Mouse (Mus musculus): ENCODE data around the gene Agfg1. TPM values are rescaled to one million over a fixed set of nuclear protein-coding genes. Genes with fewer than 3 reads are reported as not detected.

Gene Agfg1
- polyA plus RNA-seq (2012; ENCODE audit: insufficient read depth, insufficient read length, missing spikeins) = 24.7 and 26.5 TPM in 2 replicates

DNA sequence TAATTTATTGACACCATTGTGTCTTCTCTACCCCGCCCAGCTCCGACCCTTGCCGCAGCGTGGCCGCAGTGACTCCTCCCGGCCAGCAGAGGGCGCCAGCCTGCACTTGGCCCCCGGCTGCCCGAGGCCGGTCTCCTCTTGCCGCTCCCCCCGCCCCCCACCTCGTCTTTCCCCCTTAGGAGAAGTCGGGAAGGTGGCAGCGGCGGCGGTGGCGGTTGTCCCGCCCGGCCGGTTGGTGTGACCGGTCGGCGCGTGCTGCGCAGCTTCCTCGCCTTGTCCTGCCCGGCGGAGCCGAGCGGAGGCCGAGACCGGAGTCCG, at the start of gene Agfg1:
Agfg1 (plus strand) TSS at position 188 of the 318 bp plus-strand sequence.
- H3K4me1 ChIP-seq (ENCODE audit: control insufficient read depth, insufficient read depth, insufficient read length, low read length) = peaks cover 16% of the 10 kb centered on the region
- peak within 1 kb of the TSS; percentile 82 for H3K27ac ChIP-seq (replicated peaks; ENCODE audit: low read depth, low read length)
- H3K4me3 ChIP-seq (ENCODE audit: insufficient read depth, low read depth, low read length) = peak within 1 kb of the TSS; percentile 94

DNA sequence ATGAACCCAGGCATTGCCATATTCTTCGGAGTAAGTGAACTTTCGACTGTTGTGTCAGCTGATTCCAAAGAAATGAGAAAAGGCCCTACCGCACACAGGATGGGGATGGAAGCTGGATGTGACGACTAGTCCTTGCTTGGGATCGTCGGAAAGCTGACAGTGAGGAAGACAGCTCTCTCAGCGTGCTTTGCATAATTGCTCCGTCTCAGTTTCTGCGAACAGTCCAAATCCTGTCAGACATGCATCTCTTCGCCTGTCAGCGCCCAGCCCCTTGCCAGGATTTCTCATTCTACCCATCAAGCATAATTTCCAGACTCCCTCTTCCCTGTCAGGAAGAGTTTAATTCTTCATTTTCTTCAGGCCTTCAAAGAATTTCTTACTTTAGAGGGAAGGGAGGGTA, 48.2 kb upstream of the Agfg1 start:
- no peak overlapping the region for H3K4me3 ChIP-seq (ENCODE audit: insufficient read depth, low read depth, low read length)
- no peaks in the 10 kb centered on the region for H3K4me1 ChIP-seq (ENCODE audit: control insufficient read depth, insufficient read depth, insufficient read length, low read length)
- no peak overlapping the region for H3K27ac ChIP-seq (replicated peaks; ENCODE audit: low read depth, low read length)

DNA sequence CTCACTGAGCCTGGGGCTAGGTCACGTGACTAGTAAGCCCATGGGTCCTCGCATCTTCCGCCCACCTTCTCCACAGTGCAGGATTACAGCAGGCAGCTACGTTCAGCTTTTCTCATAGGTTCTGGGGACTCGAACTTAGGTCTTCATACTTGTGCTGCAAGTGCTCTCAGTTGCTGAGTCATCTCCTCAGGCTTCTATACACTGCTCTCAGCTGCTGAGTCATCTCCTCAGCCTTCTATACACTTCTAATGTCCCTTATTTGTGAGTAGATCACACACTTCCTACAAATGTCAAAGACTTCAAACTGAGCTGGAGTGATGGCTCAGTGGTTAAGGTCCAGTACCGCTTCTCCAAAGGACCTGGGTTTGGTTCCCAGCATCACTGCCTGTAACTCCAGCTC, 47.0 kb upstream of the Agfg1 start:
- H3K27ac ChIP-seq (replicated peaks; ENCODE audit: low read depth, low read length) = no peak overlapping the region
- H3K4me1 ChIP-seq (ENCODE audit: control insufficient read depth, insufficient read depth, insufficient read length, low read length) = no peaks in the 10 kb centered on the region
- no peak overlapping the region for H3K4me3 ChIP-seq (ENCODE audit: insufficient read depth, low read depth, low read length)

DNA sequence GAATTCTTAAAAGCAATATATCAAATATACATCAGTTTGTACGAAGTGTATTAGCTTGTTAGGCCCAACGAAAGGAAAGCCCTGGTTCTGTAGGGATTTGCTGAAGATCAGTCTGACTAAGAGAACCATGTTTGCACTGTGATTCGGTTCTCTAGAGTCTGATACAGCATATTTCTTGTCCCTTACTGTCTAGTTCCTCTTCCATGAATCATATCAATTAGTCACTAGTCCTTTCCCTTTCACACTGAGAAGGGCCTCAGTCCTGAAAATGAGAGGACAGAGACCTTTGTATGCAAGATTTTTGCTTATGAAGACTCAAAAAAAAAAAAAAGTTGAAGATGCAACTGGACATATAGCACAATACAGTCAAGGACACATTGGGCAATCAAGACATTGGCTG, 46.2 kb upstream of the Agfg1 start:
- Histone ChIP-seq H3K4me1 (ENCODE audit: control insufficient read depth, insufficient read depth, insufficient read length, low read length) (no peaks in the 10 kb centered on the region), H3K4me3 (ENCODE audit: insufficient read depth, low read depth, low read length) (no peak overlapping the region), H3K27ac (replicated peaks; ENCODE audit: low read depth, low read length) (no peak overlapping the region)

DNA sequence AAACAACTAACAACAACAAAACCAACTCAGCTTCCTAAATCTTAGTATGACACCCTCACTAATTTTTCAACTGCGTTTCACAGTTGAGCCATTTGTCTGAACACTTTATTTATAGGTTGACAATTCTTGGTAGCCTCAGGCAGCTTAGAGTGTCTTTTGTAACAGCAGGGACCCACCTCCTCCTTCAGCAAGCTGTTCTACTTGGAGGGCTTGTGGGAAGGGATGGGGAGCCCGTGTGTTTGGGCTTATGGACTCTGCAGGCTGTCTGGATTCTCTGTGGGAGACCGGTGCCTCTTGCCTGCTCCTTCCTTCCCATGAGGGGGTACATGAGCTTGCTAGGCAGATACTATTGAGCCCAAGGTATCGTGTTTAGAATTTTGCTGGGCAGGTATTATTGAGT, 45.3 kb upstream of the Agfg1 start:
- no peak overlapping the region for H3K27ac ChIP-seq (replicated peaks; ENCODE audit: low read depth, low read length)
- H3K4me1 ChIP-seq (ENCODE audit: control insufficient read depth, insufficient read depth, insufficient read length, low read length) = no peaks in the 10 kb centered on the region
- H3K4me3 ChIP-seq (ENCODE audit: insufficient read depth, low read depth, low read length) = no peak overlapping the region

DNA sequence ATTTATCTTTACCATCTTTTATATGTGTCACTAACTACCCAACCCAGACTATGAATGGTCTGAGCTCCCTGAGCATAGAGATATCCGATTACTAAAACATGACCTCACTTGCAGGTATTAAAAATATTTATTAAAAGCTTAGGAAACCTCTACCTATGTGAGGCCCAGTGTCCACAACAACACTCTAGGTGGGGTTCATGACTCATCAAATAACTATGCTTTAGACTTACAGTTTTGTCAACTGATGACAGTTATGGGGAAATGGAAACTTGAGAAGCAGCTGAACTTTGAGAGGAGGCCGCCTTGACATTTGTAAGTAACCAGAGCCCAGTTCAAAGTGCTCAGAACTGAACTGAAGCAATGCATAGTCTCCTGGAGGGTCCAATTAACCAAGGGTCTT, 44.1 kb upstream of the Agfg1 start:
- no peak overlapping the region for H3K27ac ChIP-seq (replicated peaks; ENCODE audit: low read depth, low read length)

DNA sequence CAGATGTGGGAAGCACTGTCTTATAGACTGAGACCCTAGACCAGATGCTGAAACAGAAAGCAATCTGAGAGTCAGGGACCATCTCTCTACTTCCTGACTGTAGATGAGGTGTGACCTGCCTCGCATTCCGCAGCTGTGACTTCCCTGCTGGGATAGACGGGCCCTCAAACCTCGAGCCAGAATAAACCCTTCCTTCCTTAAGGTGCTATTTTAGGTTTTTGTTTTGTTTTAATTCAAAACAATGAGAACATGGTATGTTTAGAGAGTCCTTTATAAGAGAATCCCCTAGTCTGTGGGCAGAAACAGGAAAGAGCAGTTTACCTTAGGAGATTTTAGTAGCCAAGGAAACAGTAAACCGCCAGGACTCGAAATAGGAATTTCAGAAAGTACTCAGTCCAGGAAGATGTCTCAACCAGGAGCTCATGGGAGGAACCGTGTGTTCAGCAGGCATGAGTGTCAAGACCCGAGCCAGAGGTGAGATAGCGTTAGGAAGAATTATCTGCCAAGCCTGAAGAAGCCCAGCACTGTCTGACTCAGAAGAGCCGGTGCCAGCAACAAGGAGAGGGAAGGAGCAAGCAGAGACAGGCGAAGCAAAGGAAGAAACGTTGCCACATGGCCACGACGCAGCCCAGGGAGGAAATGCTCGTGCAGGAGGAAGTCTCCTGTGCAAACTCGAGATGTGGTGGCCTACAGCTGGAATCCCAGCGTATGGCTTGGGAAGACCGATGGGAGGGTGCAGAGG, 43.4 kb upstream of the Agfg1 start:
- H3K4me1 ChIP-seq (ENCODE audit: control insufficient read depth, insufficient read depth, insufficient read length, low read length) = no peaks in the 10 kb centered on the region
- no peak overlapping the region for H3K27ac ChIP-seq (replicated peaks; ENCODE audit: low read depth, low read length)

More for the DNA sequence above, 44.1 kb upstream of the Agfg1 start:
- H3K4me3 ChIP-seq (ENCODE audit: insufficient read depth, low read depth, low read length) = no peak overlapping the region
- H3K4me1 ChIP-seq (ENCODE audit: control insufficient read depth, insufficient read depth, insufficient read length, low read length) = no peaks in the 10 kb centered on the region

DNA sequence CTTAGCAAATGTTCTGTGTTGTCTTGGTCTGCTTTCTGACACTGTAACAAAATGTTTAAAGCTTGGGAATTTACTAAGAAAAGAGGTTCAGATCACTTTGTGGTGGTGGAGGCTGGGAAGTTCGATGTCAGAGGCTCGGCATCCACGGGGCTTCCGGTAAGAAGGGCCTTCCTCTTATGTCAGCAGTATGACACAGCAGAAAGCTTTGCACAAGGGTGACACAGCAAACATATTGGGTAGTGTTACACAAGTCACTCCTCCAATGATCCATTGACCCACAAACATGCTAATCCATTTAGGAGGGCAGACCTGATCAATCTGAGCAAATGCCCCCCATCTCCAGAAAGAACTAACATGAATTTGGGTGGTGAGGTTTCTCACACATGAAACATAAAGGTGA, 42.2 kb upstream of the Agfg1 start:
- no peak overlapping the region for H3K4me3 ChIP-seq (ENCODE audit: insufficient read depth, low read depth, low read length)
- H3K4me1 ChIP-seq (ENCODE audit: control insufficient read depth, insufficient read depth, insufficient read length, low read length) = no peaks in the 10 kb centered on the region
- no peak overlapping the region for H3K27ac ChIP-seq (replicated peaks; ENCODE audit: low read depth, low read length)

More for the DNA sequence above, 43.4 kb upstream of the Agfg1 start:
- no peak overlapping the region for H3K4me3 ChIP-seq (ENCODE audit: insufficient read depth, low read depth, low read length)

DNA sequence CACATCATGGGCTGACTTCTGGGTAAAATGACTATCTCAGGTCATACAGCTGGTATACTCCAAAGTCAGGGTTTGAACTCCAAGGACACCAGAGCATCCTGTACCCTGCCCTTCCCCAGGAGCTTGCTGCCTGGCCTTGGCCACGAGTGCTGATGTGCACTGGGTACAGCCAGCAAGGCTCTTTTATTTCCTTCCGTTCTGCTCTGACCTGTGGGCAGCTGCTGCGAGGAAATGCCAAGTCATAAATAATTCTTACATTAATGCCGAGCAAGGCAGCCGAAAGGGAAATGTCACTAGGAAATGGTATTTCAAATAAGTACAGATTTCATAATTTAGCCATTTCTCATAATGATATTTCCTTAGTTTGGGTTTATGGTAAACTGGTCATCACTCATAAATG, 41.0 kb upstream of the Agfg1 start:
- Histone ChIP-seq H3K4me3 (ENCODE audit: insufficient read depth, low read depth, low read length) (no peak overlapping the region), H3K27ac (replicated peaks; ENCODE audit: low read depth, low read length) (no peak overlapping the region), H3K4me1 (ENCODE audit: control insufficient read depth, insufficient read depth, insufficient read length, low read length) (no peaks in the 10 kb centered on the region)

DNA sequence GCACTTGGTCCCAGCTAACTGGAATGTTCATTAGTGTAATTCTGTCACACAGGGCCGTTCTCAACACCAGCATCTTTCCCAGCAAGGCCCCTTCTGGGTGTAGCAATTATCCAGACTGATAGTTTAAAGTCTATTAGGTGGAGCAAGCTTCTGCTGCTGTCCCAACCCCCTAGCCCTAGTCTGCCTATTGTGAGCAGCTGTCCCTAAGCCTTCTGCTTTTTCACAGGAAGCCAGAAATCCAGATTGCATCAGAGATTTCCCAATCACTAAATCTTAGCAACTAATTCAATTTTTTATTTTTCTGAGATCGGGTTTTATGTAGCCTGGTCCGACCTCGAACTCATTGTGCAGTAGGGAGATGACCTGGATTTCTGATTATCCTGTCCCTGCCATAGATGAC, 40.4 kb upstream of the Agfg1 start:
- no peak overlapping the region for H3K4me3 ChIP-seq (ENCODE audit: insufficient read depth, low read depth, low read length)
- peak overlapping the region; percentile 19; the same call in 1 of the 2 replicates for H3K27ac ChIP-seq (replicated peaks; ENCODE audit: low read depth, low read length)
- H3K4me1 ChIP-seq (ENCODE audit: control insufficient read depth, insufficient read depth, insufficient read length, low read length) = no peaks in the 10 kb centered on the region

DNA sequence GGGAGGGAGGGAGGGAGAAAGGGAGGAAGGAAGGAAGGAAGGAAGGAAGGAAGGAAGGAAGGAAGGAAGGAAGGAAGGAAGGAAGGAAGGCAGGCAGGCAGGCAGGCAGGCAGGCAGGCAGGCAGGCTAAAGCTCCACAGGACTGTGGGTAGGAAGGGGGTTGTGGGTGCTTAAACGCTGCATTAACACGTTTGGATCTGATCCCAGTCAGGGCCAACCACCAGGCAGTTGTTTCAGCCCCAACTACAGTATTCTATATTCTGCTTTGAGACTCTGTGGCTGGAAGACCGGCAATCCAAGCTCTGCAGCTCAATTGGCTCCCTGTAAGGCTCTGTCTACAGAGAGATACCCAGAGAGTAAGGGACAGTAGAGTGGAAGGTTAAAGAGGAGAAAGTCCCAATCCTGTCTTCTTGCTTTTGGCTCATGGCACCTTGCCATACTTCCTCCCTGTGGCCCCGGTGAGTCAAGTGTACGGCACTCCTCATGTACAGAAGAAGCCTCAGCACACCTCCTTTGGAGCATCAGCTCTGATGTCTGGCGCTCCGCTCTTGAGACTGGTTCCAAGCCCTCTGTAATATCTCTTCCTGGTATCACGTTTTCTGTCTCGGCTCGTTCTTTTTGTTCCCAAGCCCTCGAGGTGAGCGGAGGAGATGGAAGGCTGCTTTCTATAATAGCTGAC, 38.0 kb upstream of the Agfg1 start:
- Histone ChIP-seq H3K4me3 (ENCODE audit: insufficient read depth, low read depth, low read length) (no peak overlapping the region), H3K27ac (replicated peaks; ENCODE audit: low read depth, low read length) (no peak overlapping the region), H3K4me1 (ENCODE audit: control insufficient read depth, insufficient read depth, insufficient read length, low read length) (no peaks in the 10 kb centered on the region)

DNA sequence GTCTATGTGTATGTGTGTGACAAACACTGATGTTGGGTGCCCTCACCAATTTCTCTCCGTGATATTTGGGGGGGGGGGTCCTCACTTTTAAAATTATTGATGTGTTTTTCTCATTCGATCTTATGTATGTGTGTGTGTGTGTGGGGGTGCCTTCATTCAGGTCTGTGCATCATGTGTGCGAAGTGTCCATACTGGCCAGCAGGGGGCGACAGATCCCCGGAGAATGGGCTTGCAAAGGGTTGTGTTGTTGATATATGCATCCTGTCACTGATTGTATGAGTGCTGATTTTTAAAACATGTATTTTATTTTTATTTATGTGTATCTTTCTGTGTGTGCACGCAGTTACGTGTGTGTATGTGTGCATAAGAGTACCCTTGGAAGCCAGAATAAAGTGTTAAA, 35.7 kb upstream of the Agfg1 start:
- Histone ChIP-seq H3K4me3 (ENCODE audit: insufficient read depth, low read depth, low read length) (no peak overlapping the region), H3K27ac (replicated peaks; ENCODE audit: low read depth, low read length) (no peak overlapping the region), H3K4me1 (ENCODE audit: control insufficient read depth, insufficient read depth, insufficient read length, low read length) (no peaks in the 10 kb centered on the region)

DNA sequence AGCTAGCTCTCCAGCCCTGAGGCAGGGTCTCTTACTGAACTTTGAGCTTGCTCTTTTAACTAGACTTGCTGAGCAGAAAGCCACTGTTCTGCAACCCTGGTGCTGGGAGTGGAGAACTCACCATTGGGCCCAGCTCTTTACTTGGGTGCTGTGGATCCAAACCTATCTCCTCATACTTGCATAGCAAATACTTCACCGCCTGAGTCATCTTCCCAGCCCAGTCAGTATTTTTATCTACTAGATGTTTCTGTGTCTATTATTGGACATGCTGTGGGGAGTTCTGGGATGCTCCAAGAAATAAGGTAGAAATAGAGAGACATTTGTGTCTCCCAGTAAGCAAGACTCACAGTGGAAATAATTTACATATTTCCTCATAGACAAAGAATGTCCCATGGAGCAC, 35.2 kb upstream of the Agfg1 start:
- Histone ChIP-seq H3K4me1 (ENCODE audit: control insufficient read depth, insufficient read depth, insufficient read length, low read length) (no peaks in the 10 kb centered on the region), H3K27ac (replicated peaks; ENCODE audit: low read depth, low read length) (no peak overlapping the region), H3K4me3 (ENCODE audit: insufficient read depth, low read depth, low read length) (no peak overlapping the region)

DNA sequence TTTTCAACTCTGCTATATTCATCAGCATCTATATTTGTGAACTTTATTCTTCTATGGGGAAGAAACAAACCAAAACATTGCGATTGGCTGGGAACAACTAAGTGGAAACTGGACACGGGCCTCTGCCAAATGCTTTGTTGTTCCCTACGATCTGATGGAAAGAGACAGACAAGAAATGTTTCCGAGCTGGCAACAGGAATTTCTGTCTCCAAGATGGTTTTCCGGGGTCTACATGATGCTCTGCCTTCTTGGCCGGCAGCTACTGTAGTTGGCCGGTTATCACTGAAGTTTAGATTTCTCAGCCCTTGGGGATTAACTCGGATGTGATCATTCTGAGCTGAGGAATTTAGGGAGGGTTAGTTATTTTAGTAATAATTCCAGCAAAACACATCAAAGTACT, 32.9 kb upstream of the Agfg1 start:
- no peak overlapping the region for H3K4me3 ChIP-seq (ENCODE audit: insufficient read depth, low read depth, low read length)
- no peak overlapping the region for H3K27ac ChIP-seq (replicated peaks; ENCODE audit: low read depth, low read length)
- no peaks in the 10 kb centered on the region for H3K4me1 ChIP-seq (ENCODE audit: control insufficient read depth, insufficient read depth, insufficient read length, low read length)

DNA sequence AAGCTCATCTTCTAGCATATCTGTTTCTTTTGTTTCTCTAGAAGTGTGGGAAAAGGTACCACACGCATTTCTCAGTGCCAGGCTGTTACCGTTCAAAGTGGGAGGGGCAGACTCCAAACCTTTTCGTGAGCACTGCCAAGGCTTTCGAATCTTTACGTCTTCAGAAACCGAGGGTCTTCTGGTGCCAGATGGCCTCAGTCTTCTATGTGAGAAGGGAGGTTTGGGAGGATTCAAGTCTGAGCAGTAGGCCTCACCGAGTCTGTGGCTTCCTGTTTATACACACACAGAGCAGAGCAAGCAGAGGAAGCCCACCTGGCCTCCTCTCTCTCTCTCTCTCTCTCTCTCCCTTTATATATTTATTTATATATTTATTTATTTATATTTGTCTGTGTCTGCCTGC, 32.1 kb upstream of the Agfg1 start:
- Histone ChIP-seq H3K4me3 (ENCODE audit: insufficient read depth, low read depth, low read length) (no peak overlapping the region), H3K27ac (replicated peaks; ENCODE audit: low read depth, low read length) (no peak overlapping the region), H3K4me1 (ENCODE audit: control insufficient read depth, insufficient read depth, insufficient read length, low read length) (no peaks in the 10 kb centered on the region)

DNA sequence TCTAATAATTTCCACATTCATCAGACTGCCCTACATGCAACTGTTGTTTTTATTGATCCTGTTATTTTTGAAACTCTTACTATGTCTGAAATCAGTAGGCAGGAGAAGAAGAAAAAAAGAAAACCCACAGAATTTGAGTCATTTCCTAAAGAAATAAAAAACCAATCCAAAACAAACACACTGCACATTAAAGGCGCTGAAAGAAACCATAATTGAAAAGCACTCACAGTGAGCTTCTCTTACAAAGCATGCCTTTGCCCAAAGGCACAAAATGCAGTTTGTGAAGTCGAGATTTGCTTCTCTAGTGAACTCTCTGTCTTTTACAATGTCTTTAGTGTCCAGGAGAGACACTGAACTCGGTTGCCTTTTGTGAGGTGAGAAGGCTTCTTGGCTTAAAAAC, 30.7 kb upstream of the Agfg1 start:
- no peak overlapping the region for H3K27ac ChIP-seq (replicated peaks; ENCODE audit: low read depth, low read length)
- H3K4me1 ChIP-seq (ENCODE audit: control insufficient read depth, insufficient read depth, insufficient read length, low read length) = no peaks in the 10 kb centered on the region
- H3K4me3 ChIP-seq (ENCODE audit: insufficient read depth, low read depth, low read length) = no peak overlapping the region
